Mouse (Mus musculus) macrophage (primary cell): Measurements from ENCODE around the gene Cldn14. TPM values are rescaled to one million over a fixed set of nuclear protein-coding genes. Genes with fewer than 3 reads are reported as not detected.

ENCODE experiments used
- H3K27ac ChIP-seq: fragments of 350-480 bp; formaldehyde crosslinking; 2 replicates; pipeline ENCODE4 v1.9.0; 2021
- H3K36me3 ChIP-seq: fragments of 350-480 bp; formaldehyde crosslinking; 2 replicates; pipeline ENCODE4 v1.9.0; 2021; ENCODE audit errors: inconsistent target
- H3K4me3 ChIP-seq: fragments of 350-480 bp; formaldehyde crosslinking; 2 replicates; pipeline ENCODE4 v1.9.0; 2021; ENCODE audit errors: inconsistent target
- H3K79me2 ChIP-seq: fragments of 350-480 bp; formaldehyde crosslinking; 2 replicates; pipeline ENCODE4 v1.9.0; 2021; ENCODE audit errors: inconsistent target
- WGBS: methylation state at CpG from one replicate; pipeline ENCODE4 v1.1.7; 2026; ENCODE audit warnings: inconsistent platforms; ENCODE audit not compliant: missing documents; 5-methylcytosine and 5-hydroxymethylcytosine counted together
- polyA plus RNA-seq: library from polyadenylated mRNA; stranded (reverse); fragments of 250-400 nt; gene quantifications from 3 replicates; pipeline ENCODE4 v1.2.4, GENCODE M21; 2018; ENCODE audit warnings: inconsistent platforms

The Cldn14 gene
- polyA plus RNA-seq, 1 experiment from 2014 or later = not detected

GRCm38 (mm10) chr16:93919189-93919588, 89.4 kb downstream of the Cldn14 start:
- H3K4me3 ChIP-seq = no peak overlapping the region
- H3K79me2 ChIP-seq = no peaks in the 10 kb centered on the region
- 93% methylated on average over 16 of the region's 20 CpGs for WGBS
- H3K27ac ChIP-seq = no peak overlapping the region
- H3K36me3 ChIP-seq = no peaks in the 10 kb centered on the region

GRCm38 (mm10) chr16:93918679-93919060, 90.0 kb downstream of the Cldn14 start:
- Histone ChIP-seq H3K36me3 (no peaks in the 10 kb centered on the region), H3K79me2 (no peaks in the 10 kb centered on the region), H3K4me3 (no peak overlapping the region), H3K27ac (no peak overlapping the region)
- 86% methylated on average over 6 of the region's 8 CpGs for WGBS

GRCm38 (mm10) chr16:93917712-93918678, 90.6 kb downstream of the Cldn14 start:
- H3K4me3 ChIP-seq = no peak overlapping the region

GRCm38 (mm10) chr16:93915338-93915849, 93.2 kb downstream of the Cldn14 start:
- H3K36me3 ChIP-seq = no peaks in the 10 kb centered on the region
- no peak overlapping the region for H3K4me3 ChIP-seq
- 45% methylated on average over 7 of the region's 10 CpGs for WGBS
- H3K79me2 ChIP-seq = no peaks in the 10 kb centered on the region
- H3K27ac ChIP-seq = no peak overlapping the region

More at GRCm38 (mm10) chr16:93917712-93918678, 90.6 kb downstream of the Cldn14 start:
- H3K36me3 ChIP-seq = no peaks in the 10 kb centered on the region
- H3K27ac ChIP-seq = no peak overlapping the region
- H3K79me2 ChIP-seq = no peaks in the 10 kb centered on the region
- 55% methylated on average over 13 of the region's 22 CpGs for WGBS

GRCm38 (mm10) chr16:93913881-93914576, 94.6 kb downstream of the Cldn14 start:
- Histone ChIP-seq H3K4me3 (no peak overlapping the region), H3K79me2 (no peaks in the 10 kb centered on the region), H3K36me3 (no peaks in the 10 kb centered on the region), H3K27ac (peak overlapping the region; percentile 83)
- 31% methylated on average over 10 of the region's 10 CpGs for WGBS

DNA sequence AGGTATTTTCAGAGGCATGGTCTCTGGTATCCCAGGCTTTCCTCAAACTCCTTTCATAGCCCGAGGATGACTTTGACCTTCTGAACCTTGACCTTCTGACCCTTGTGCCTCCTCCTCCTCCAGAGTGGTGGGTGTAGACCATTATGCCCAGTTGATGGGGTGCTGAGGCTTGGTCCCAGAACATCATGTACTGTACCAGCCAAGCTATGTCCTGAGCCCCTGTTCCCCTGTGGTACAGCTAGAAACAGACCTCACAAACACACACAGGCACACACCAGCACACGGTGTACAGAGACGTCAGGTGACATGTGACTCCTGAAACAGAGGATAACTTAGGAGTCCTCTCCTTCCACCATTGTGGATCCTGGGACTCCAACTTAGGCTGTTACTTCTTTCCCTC, 95.8 kb downstream of the Cldn14 start:
- WGBS = 94% methylated on average over 3 of the region's 3 CpGs
- Histone ChIP-seq H3K4me3 (no peak overlapping the region), H3K79me2 (no peaks in the 10 kb centered on the region), H3K36me3 (no peaks in the 10 kb centered on the region), H3K27ac (no peak overlapping the region)

- no peaks in the 10 kb centered on the region for H3K36me3 ChIP-seq
- WGBS = 47% methylated on average over 5 of the region's 5 CpGs
- no peak overlapping the region for H3K27ac ChIP-seq
- no peaks in the 10 kb centered on the region for H3K79me2 ChIP-seq
- no peak overlapping the region for H3K4me3 ChIP-seq
Observed at GRCm38 (mm10) chr16:93912158-93912557, 96.5 kb downstream of the Cldn14 start.

DNA sequence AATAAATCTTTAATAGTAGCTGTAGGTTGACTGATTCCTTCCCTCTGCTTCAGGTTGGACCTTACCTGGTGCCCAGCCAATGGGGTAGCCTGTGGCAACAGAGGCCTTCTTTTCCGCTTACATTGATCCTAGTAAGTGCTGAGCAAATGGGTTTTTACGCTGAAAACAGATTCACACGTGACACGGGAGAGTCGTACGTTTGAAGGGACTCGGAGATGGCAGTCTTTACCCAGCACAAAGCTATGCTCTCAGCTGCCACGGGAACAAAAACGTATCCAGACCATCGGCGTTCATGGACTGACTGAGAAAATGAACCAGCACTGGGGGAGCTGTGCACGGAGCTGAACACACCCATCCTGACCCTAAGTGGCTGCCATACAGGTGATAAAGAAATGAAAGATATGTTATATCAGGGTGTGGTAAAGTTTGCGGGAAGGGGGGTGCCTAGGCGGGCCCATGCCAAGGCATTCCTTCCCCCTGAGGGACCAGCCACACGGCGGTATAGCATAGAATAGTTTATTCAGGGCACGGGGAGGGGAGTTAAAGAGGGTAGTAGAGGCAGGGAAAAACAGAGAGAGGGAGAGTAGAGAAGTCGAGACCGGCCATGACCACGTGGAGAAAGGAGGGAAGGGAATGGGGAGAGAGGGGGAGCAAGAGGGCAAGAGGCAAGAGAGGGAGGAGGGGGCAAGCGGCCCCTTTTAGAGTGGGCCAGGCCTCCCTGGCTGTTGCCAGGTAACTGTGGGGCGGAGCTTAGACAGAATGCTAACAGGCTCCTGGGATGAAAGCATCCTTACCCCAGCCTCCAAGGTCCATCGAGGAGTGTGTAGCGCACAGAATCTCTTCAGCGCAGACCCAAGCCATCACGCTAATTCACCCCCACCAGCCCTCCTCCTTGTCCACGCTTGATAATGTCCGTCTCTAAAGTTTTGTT, 97.6 kb downstream of the Cldn14 start:
- H3K36me3 ChIP-seq = no peaks in the 10 kb centered on the region
- no peak overlapping the region for H3K27ac ChIP-seq
- H3K4me3 ChIP-seq = no peak overlapping the region
- 93% methylated on average over 26 of the region's 28 CpGs for WGBS
- no peaks in the 10 kb centered on the region for H3K79me2 ChIP-seq

GRCm38 (mm10) chr16:93909936-93910335, 98.7 kb downstream of the Cldn14 start:
- no peak overlapping the region for H3K27ac ChIP-seq
- H3K4me3 ChIP-seq = no peak overlapping the region
- no peaks in the 10 kb centered on the region for H3K36me3 ChIP-seq
- H3K79me2 ChIP-seq = no peaks in the 10 kb centered on the region
- 46% methylated on average over 2 of the region's 3 CpGs for WGBS

GRCm38 (mm10) chr16:93908196-93908595, 100.4 kb downstream of the Cldn14 start:
- Histone ChIP-seq H3K27ac (no peak overlapping the region), H3K79me2 (no peaks in the 10 kb centered on the region), H3K4me3 (no peak overlapping the region), H3K36me3 (no peaks in the 10 kb centered on the region)
- WGBS = 100% methylated on average over 3 of the region's 8 CpGs

DNA sequence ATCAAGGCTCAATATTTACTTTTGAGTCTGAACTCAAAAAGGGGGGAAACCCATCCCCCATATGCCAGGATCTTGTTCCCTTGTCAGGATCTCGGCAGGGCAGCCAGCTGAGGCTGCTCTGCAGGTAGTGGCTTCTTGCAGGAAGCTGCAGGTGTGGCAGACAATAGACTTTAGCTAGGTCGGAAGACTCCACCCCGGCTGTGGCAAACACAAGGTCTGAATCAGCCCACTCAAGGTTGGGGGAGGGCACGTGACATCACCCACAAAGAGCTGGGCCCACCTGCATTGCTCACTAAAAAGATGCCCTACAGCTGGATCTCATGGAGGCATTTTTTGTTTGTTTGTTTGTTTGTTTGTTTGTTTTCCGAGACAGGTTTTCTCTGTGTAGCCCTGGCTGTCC, 100.9 kb downstream of the Cldn14 start:
- Histone ChIP-seq H3K4me3 (no peak overlapping the region), H3K36me3 (no peaks in the 10 kb centered on the region), H3K79me2 (no peaks in the 10 kb centered on the region), H3K27ac (no peak overlapping the region)
- 94% methylated on average over 4 of the region's 5 CpGs for WGBS

DNA sequence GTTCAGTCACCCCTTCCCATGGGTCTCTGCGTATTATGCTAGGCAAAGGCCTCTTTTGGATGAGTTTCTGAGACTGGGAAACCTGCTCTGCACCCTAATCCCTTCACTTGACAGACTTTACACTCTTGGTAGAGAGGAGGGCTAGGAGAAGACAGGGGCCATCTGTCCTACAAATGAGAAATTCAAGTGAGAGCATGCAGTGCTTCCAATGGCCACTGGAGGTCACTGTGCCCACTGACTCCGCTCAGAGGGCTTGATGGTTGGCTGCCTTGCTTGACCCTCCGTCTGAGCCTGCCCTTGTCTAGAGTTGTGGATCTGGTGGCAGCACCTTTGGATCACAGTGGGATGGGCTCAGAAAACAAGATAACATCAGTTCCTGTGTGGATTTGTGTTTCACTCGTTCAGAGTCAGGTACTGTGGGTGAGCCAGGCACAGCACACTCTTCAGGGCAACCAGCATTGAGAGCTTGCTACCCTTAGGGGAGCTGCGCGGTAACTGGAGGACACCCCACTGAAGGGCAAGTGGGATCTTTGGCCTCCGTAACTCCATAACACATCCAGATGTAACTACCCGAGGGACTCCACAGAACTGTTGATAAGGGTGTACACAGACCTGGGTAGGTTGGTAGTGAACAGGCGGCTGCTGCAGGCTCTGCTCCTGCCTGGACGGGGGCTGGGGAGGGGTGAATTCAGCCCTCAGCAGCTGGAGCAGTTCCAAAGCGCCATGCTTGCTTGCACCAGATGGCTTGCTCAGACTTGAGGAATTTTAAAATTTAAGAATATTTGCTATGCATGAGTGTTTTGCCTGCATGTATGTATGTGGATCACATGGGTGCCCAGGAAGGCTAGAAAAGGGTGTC, 102.3 kb downstream of the Cldn14 start:
- 68% methylated on average over 9 of the region's 11 CpGs for WGBS
- Histone ChIP-seq H3K27ac (no peak overlapping the region), H3K36me3 (no peaks in the 10 kb centered on the region), H3K4me3 (no peak overlapping the region), H3K79me2 (no peaks in the 10 kb centered on the region)

GRCm38 (mm10) chr16:93903027-93903426, 105.6 kb downstream of the Cldn14 start:
- Histone ChIP-seq H3K79me2 (no peaks in the 10 kb centered on the region), H3K36me3 (no peaks in the 10 kb centered on the region), H3K27ac (no peak overlapping the region), H3K4me3 (no peak overlapping the region)
- 84% methylated on average over 6 of the region's 6 CpGs for WGBS
